ENCODE assay signal across 8 mouse cellular contexts in genomic region chr6:34862791-34863403, GRCm38 (mm10). TPM values are rescaled to one million over a fixed set of nuclear protein-coding genes. Genes with fewer than 3 reads are reported as not detected.
DNase-seq lines count a peak whose midpoint lies in the region; ATAC-seq and TF ChIP-seq lines count a peak whose summit lies in the region.

TSS of gene Tmem140 (plus strand) at chr6:34863146.

- no peak for ATAC-seq in kidney, embryonic 14.5 days (ENCODE audit: low FRiP score, low TSS enrichment)

- no peaks in the 10 kb centered on the region for H3K27me3 ChIP-seq in kidney, embryonic 14.5 days (ENCODE audit: control insufficient read depth, insufficient read depth, low read length)
- no peaks in the 10 kb centered on the region for H3K27me3 ChIP-seq in cerebellum, adult 2 months (ENCODE audit: control insufficient read depth, insufficient read depth, low read length)

- H3K9ac ChIP-seq in kidney, embryonic 14.5 days (ENCODE audit: low read depth, low read length) = no peak within 1 kb of the TSS

- WGBS in kidney, embryonic 14.5 days = 23% methylated on average over 11 of the region's 11 CpGs
- 1% methylated on average over 11 of the region's 11 CpGs for WGBS in macrophage (ENCODE audit: missing documents)
- 66% methylated on average over 11 of the region's 11 CpGs for WGBS in cerebellum, adult 2 months

- no peak for TF ChIP-seq CTCF in cerebellum, adult 2 months (IDR thresholded peaks at IDR 0.05; ENCODE audit: borderline replicate concordance, insufficient read depth, low read depth, low read length)

- H3K79me2 ChIP-seq in macrophage (ENCODE audit: inconsistent target) = peaks cover 50% of the 10 kb centered on the region

- peaks cover 13% of the 10 kb centered on the region; the same call in 1 of the 2 replicates for H3K4me1 ChIP-seq in kidney, embryonic 14.5 days (ENCODE audit: control insufficient read depth, insufficient read depth, low read length)
- H3K4me1 ChIP-seq in cerebellum, adult 2 months (ENCODE audit: control insufficient read depth, insufficient read depth, low read length) = no peaks in the 10 kb centered on the region

- no peaks in the 10 kb centered on the region for H3K36me3 ChIP-seq in kidney, embryonic 14.5 days (ENCODE audit: control insufficient read depth, insufficient read depth, low read length)
- H3K36me3 ChIP-seq in macrophage (ENCODE audit: inconsistent target) = 0 out of 2 replicates have a peak, but pooled peaks cover 9% of the 10 kb centered on the region

- no peak within 1 kb of the TSS for H3K4me3 ChIP-seq in kidney, embryonic 14.5 days (ENCODE audit: low read length)
- peak within 1 kb of the TSS; percentile 78 for H3K4me3 ChIP-seq in macrophage (ENCODE audit: inconsistent target)
- H3K4me3 ChIP-seq in cerebellum, adult 2 months (replicated peaks; ENCODE audit: insufficient read depth, low read depth, low read length) = no peak within 1 kb of the TSS

- H3K9me3 ChIP-seq in kidney, embryonic 14.5 days (ENCODE audit: control insufficient read depth, low read length) = no peaks in the 10 kb centered on the region

- H3K4me2 ChIP-seq in kidney, embryonic 14.5 days (replicated peaks; ENCODE audit: low read depth, low read length) = peak within 1 kb of the TSS; percentile 26

- TF ChIP-seq POLR2A in cerebellum, adult 2 months (IDR thresholded peaks at IDR 0.05; ENCODE audit: borderline replicate concordance, insufficient read depth, low read length) = no peak

- no peak within 1 kb of the TSS for H3K27ac ChIP-seq in kidney, embryonic 14.5 days (ENCODE audit: low read depth, low read length)
- peak within 1 kb of the TSS; percentile 99 for H3K27ac ChIP-seq in macrophage
- no peak within 1 kb of the TSS for H3K27ac ChIP-seq in cerebellum, adult 2 months (ENCODE audit: insufficient read depth, low read length)

- peak; percentile 89 for DNase-seq in CD4-positive helper T cell, adult 2 months (ENCODE audit: low read depth, low spot score)
- DNase-seq in adrenal gland, adult 18-20 months (ENCODE audit: low spot score in 2 of 2) = peak in 1 of 2 experiments; percentile 51
- peak; percentile 98 for DNase-seq in heart, adult 11 months
- peak; percentile 78 for DNase-seq in yolk sac, embryonic 10.5 days (ENCODE audit: low spot score)
- no peak for DNase-seq in cerebellum, adult 2 months
- DNase-seq in ovary, postnatal 10 days (ENCODE audit: low spot score) = no peak

RNA-seq across cellular contexts. Expression of gene Tmem140, which starts in this region (rescaled TPM):
- 10 to 100 TPM; 23.8 to 39.5 TPM for total RNA-seq in adrenal gland, adult 18-20 months (2021)
- 0.64 and 1.0 TPM in 2 replicates for polyA plus RNA-seq in kidney, embryonic 14.5 days (2014; fragmentation: Nextera tagmentation; extraction: Ambion mirVana)
- total RNA-seq in macrophage (2018; cell fraction: chromatin; rRNA removed) = 100 to 1,000 TPM in 11 of 26 experiments, 10 to 100 TPM in 15; 18.5 to 254 (median 80.7) TPM
- 100 to 1,000 TPM in 18 of 26 experiments, 10 to 100 TPM in 8; 39.9 to 208 (median 143) TPM for total RNA-seq in macrophage (2018; cell fraction: cytosol; rRNA removed)
- total RNA-seq in macrophage (2018; cell fraction: nucleus; rRNA removed) = 100 to 1,000 TPM in 16 of 26 experiments, 10 to 100 TPM in 10; 39.3 to 284 (median 118) TPM
- polyA plus RNA-seq in macrophage (2018) = 41.8 to 184 TPM (median 113 TPM) in 3 replicates
- 1.4 and 1.8 TPM in 2 replicates for polyA plus RNA-seq in cerebellum, adult 2 months (2012; rRNA removed)

Comparison
In these comparisons a context has a peak if more than half of its experiments do, and no peak if none do; other contexts are left out.
1. RNA of gene Tmem140 (polyA plus RNA-seq): 41.8 to 184 TPM in macrophage; 1.4 to 1.8 TPM in cerebellum, adult 2 months and 0.64 to 1.0 TPM in kidney, embryonic 14.5 days; every median in the first group is over 10 times any median in the second.
2. DNase-seq: peak in CD4-positive helper T cell, adult 2 months (single experiment), heart, adult 11 months (single experiment) and yolk sac, embryonic 10.5 days (single experiment); none in cerebellum, adult 2 months (0 of 2) and ovary, postnatal 10 days (single experiment).